Mouse (Mus musculus) ovary, postnatal 14 days (tissue): ENCODE results near the gene Endod1.

Experiments used
- DNase-seq: peaks from one replicate; pipeline ENCODE4 v3.0.0; 2022; ENCODE audit warnings: low spot score

Gene Endod1

GRCm38 (mm10) chr9:14381353-14382055 is at the start of gene Endod1:
Endod1 (minus strand) TSS chr9:14381507.
- DNase-seq: no peak

- no peak for DNase-seq
Measured at GRCm38 (mm10) chr9:14409153-14409552, 27.8 kb upstream of the Endod1 start.

DNA sequence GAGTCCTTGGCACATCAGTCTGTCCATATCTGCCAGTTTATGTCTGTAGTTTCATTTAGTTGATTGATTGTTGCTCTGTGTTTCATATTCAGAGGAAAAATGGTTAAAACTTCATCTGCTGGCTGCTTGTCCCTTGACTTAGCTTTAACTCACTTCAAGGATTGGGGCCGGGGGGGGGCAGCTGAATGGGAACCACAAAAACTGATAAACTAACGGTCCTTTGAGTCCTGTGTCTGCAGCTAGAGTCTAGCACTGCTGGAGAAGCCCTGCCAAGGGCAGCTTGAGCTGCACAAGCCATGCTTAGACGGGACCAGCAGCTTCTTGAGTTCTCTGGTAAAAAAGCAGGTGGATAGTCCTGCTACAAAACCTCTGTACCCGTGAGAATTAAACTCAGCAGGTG is 26.7 kb upstream of the Endod1 start:
- no peak for DNase-seq

DNA sequence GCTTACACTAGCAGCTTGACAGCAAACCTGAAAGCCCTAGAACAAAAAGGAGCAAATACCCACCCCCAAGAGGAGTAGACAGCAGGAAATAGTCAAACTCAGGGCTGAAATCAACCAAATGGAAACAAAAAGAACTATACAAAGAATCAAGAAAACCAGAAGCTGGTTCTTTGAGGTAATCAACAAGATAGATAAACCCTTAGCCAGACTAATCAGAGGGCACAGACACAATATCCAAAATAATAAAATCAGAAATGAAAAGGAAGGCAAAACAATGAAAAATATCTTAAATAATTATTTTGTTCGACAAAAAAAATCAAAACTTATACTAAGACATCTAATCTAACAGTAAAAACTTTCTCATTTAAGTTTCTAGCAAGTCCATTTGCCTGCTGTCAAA is 24.7 kb upstream of the Endod1 start:
- DNase-seq: no peak

DNA sequence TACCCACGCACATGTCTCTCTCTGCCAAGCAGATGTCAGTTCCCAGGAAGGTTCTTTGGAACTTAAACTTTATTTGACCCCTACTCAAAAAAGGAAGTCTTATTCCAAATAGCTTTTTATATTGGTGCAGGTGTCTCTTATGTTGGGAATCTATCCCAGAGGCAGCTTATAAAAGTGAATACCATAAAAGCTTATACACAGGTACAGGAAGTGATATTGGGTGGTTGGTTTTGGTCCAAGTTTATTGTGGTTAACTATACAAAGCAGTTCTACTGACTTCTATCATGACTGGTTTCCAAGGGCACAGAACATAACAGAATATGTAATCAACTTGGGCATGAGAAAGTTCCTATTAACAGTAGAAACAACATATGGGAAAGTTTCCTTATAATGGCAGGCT is 20.8 kb upstream of the Endod1 start:
- DNase-seq: no peak

- DNase-seq: no peak
Measured at GRCm38 (mm10) chr9:14400392-14400791, 19.1 kb upstream of the Endod1 start.

GRCm38 (mm10) chr9:14398946-14399345 is 17.6 kb upstream of the Endod1 start:
- DNase-seq: no peak

DNA sequence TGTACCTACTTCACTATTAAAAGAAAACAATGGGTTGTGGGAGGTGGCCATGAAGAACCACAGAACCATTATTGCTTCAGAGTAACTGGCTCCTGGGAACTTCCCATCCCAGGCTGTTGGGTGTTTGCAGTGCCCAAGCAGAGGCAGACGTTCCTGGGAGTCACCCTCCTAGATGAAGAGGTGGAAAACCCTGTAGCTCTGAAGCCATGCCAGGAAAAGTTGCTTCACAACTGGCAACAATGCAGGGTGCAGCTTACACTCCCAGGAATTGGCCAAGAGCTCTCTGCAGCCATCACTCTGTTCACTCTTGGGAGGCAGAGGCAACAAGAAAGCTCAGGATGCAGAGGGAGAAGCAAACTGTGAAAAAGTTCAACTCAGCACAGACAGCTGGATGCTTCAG is 16.8 kb upstream of the Endod1 start:
- DNase-seq: no peak

DNA sequence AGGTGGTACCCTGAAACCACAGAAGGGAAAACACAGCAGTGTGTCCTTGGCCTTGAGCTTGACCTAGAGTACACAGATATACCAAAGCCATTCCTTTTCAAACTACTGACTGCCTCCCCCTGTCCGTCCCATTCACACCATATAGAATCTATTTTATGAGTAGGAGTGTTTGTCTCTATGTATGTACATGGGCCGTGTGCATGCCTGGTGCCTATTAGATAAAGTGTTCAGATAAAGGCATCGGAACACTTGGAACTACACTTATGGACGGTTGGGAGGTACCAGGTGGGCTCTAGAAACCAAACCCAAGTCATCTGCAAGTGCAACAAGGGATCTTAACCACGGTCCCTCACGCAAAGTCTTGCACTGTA is 16.1 kb upstream of the Endod1 start:
- no peak for DNase-seq

- no peak for DNase-seq
Measured at GRCm38 (mm10) chr9:14396819-14397448, 15.6 kb upstream of the Endod1 start.

DNA sequence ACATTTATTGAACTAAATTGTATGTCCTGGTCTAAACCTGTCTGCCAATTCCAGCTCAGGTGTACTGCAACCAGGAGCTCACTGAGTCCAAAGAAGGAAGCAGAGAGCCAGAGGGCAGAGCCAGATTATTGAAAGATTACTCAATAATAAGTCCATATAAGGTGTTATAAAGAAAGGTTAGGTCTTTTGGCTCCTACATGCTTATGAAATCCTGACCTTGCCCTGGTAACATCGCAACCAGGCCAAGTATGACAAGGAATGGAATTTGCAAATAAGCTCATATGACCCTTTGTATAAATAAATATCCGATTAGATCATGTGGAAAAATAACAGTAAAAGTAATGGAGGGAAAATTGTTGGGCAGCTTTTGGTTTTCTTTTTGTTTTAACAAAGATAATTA is 14.8 kb upstream of the Endod1 start:
- no peak for DNase-seq

GRCm38 (mm10) chr9:14394956-14395561 is 13.8 kb upstream of the Endod1 start:
- DNase-seq: no peak

- no peak for DNase-seq
Measured at GRCm38 (mm10) chr9:14391841-14392318, 10.6 kb upstream of the Endod1 start.

DNA sequence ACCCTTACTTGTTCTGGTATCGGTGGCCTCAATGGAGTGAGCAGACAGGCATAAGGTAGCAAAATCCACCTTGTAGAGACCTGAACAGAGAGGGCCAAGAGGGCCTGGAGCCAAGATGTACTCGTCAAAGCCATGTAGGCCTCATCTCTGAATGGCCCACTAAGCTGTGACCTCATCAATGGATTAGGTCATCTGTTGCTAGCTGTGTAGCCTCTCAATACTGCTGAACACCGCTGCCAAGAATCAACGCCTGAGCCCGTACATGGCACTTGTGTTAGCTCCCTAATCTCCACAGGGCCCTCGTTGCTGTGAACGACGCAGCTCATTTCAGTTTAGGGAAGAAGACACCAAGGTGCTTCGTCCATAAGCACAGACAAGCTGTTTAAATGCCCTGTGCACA is 10.0 kb upstream of the Endod1 start:
- DNase-seq: no peak

DNA sequence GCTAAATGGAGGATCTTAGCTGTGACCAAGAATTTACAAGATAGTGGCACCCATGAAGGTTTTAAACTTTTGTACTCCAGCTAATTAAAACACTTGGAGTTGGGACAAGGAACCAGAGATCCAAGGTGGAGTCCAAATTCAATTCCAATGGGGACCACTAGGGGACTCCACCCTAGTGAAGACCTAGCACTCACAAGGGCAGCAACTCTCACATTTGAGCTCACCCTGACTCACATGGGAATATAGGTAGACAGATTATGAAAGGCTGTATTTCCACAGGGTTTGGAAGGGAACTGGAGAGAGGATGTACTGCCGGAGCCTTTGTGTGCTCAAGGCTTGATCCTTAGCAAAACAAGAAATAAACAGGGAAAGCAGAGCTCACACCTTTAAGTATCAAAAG is 9.0 kb upstream of the Endod1 start:
- DNase-seq: no peak

DNA sequence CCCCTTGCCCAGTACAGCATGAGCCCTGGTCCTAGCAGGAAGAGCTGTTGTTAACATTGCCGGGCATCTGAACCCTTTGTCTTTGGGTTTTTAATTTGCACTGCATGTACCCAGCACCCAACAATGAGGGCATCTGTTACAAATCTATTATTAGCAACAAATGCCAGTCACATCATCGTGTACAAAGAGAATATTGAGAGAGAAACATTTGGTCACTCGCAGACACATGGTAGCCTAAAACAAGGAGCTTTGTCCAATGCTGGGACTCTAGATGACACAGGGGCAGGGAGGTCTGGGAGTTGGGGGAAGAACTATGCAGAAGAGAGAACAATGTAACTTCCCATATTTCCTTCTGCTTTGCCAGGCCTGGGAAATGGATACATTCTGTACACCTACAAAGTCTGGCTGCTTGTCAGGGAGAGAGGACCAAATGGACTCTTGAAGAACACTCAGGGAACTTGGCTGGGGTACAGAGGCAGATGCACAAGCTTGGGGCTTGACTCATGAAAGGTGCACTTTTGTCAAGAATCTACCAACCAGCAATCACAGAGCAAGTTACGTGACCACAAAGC is 7.8 kb upstream of the Endod1 start:
- DNase-seq: no peak

DNA sequence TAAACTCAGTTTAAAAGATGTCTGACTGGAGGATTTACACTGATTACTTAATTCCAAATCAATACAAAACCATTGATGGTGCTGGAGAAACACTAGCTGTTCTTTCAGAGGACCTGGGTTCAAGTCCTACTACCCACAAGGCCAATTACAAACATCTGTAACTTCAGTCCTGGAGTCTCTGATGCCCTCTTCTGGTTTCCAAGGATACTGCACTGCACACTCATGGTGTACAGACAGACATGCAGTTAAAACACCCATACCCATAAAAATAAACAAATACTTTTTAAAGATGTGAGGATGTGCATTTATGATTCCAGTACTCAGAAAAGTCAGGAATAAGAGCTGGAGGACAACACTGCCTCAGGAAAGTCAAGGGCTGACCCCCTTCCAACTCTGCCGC is 6.7 kb upstream of the Endod1 start:
- no peak for DNase-seq

DNA sequence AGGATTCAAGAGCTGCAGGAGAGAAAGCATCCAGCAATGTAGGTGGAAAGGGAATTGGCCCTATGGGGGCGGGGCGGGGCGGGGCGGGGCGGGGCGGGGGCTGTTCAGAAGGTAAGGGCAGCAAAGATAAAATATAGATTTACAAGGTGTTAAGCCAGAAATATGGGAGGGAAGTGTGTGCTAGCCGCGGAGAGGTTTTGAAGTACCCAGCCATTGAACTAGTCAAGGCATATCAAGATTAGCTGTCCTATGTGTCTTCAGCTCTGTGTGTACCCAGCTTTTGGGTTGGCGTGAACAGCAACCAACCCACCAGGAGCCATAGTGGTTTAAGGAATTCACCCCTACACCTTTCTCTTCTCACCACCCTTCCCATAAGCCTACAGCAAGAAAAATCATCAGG is 5.5 kb upstream of the Endod1 start:
- DNase-seq: no peak

DNA sequence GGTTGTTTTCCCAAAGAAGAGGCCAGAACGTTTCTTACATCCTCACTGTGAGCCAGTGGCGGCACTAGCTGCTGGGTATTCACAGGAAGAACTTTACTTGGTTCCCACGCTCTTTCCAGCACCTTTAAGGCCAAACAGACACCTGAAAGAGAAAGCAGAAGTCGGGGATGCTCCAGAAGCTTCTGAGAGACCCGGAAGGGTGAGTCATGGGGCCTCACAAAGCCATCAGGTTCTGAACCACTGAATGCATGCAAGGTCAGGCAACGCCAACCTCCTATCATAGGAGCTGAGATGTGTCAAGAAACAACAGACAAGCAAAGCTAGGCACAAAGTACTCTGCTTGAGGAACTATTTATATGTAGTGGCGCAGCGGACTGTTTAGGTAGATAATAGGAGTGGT is 4.4 kb upstream of the Endod1 start:
- no peak for DNase-seq

GRCm38 (mm10) chr9:14383186-14383920 is 2.0 kb upstream of the Endod1 start:
- no peak for DNase-seq

DNA sequence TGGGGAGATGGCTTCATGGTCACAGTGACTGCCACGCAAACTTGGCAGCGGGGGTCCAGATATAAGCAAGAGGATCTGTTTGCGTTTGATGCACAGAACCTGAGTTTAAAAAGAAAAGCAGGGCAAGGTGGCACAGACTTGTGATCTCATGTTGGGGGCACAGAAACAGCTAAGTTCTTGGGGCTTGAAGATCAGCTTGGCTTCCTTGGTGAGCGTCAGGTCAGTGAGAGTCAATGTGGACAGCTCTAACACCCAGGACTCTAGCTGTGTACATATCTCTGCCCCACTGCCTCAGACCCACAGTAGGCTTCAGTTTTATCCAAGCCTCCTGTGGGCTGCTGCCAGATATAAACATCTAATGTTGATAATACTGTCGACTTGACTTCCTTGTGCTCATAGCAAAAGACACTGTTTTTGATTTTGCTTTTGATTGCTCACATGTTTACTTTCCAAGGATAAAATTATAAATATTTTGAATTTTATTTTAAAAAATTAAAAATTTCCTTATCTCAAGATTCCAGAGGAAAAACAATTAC is 1.0 kb upstream of the Endod1 start:
- no peak for DNase-seq
